ENCODE assay signal across 12 mouse cellular contexts in the genomic region with DNA sequence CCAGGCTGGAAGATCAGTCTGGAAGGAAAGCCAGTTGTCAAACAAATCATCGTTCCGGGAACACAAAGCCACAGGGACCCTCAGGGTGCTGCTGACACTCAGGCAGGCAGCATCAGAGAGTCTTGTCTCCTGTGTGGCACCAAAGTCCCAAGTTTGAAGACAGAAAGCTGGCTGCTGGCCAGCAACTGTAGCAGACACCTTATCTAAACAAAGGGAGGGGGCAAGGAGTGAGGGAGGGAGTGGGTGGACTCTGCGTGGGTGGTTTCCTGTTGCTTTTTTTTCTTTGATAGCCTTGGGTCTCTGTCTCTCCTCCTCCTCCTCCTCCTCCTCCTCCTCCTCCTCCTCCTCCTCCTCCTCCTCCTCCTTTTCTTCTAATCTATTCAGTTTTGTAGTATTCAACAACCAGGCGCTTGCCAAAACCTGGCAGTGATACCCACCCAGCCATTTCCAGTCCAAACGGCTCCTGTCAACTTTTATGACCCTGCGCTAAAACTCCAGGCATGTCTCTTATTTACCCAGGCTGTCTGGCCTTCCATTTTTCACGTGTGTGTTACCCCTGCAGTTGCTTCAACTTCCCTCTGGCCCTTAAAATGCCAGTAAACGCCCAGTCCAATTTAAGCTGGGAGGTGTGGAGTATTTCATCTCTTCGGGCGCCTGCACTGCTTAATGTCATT.
A peak's percentile ranks its signal among the peaks of the same experiment; 100 is the strongest.
DNase-seq lines count a peak whose midpoint lies in the region; ATAC-seq and TF ChIP-seq lines count a peak whose summit lies in the region.
"Had no signal": no experiment of that assay in that cellular context is flagged by ENCODE, and none has a peak within 500 bp of the region (broad histone marks: within the 10 kb centered on the region; RNA-seq: fewer than 3 reads in every experiment).

No protein-coding gene starts in this region.

- H3K9ac ChIP-seq in heart, embryonic 11.5 days (ENCODE audit: low read depth, low read length): no peak overlapping the region
- H3K9ac ChIP-seq: forebrain, embryonic 15.5 days had no signal

- peaks cover 34% of the 10 kb centered on the region for H3K4me1 ChIP-seq in heart, embryonic 10.5 days
- H3K4me1 ChIP-seq in heart, embryonic 11.5 days (ENCODE audit: control insufficient read depth, insufficient read depth, low read length): peaks cover 8% of the 10 kb centered on the region
- H3K4me1 ChIP-seq in lung, adult 2 months (ENCODE audit: control insufficient read depth, insufficient read depth, low read length): peaks cover 8% of the 10 kb centered on the region

- DNase-seq in heart, embryonic 10.5 days (ENCODE audit: low spot score): no peak
- DNase-seq in lung, postnatal 10 days: peak; percentile 25
- DNase-seq in lung, adult 2 months: no peak
- peak; percentile 87 for DNase-seq in MEL-GATA-1-ER (ENCODE audit: extremely low read depth, low read depth)
- no peak for DNase-seq in gastrocnemius, adult 8-10 months (ENCODE audit: low spot score in 2 of 2)
- no peak for DNase-seq in cerebellum, postnatal 36 days
- DNase-seq: cerebellum, adult 9-11 months; heart, postnatal 14 days had no signal

- H3K4me3 ChIP-seq in heart, embryonic 10.5 days: no peak overlapping the region
- no peak overlapping the region for H3K4me3 ChIP-seq in heart, embryonic 11.5 days (ENCODE audit: low read depth, low read length)
- no peak overlapping the region for H3K4me3 ChIP-seq in lung, adult 2 months (replicated peaks; ENCODE audit: extremely low read depth, low read depth, low read length)
- H3K4me3 ChIP-seq: forebrain, embryonic 15.5 days had no signal

- no peaks in the 10 kb centered on the region for H3K9me3 ChIP-seq in heart, embryonic 10.5 days
- no peaks in the 10 kb centered on the region for H3K9me3 ChIP-seq in heart, embryonic 11.5 days (replicated peaks; ENCODE audit: control insufficient read depth, low read length)
- H3K9me3 ChIP-seq: forebrain, embryonic 15.5 days had no signal

- peaks cover 75% of the 10 kb centered on the region for H3K27me3 ChIP-seq in heart, embryonic 10.5 days (ENCODE audit: insufficient read depth, poor library complexity, severe bottlenecking)
- H3K27me3 ChIP-seq in heart, embryonic 11.5 days (ENCODE audit: control insufficient read depth, insufficient read depth, low read length): peaks cover 3% of the 10 kb centered on the region; the same call in 1 of the 2 replicates
- H3K27me3 ChIP-seq: CH12.LX; forebrain, embryonic 15.5 days had no signal

- no peak for TF ChIP-seq POLR2A in lung, adult 2 months (IDR thresholded peaks at IDR 0.05; ENCODE audit: borderline replicate concordance, extremely low read depth, low read depth, low read length)

- 49% methylated on average over 10 of the region's 10 CpGs for WGBS in heart, embryonic 10.5 days
- 42% methylated on average over 9 of the region's 10 CpGs for WGBS in heart, embryonic 11.5 days (ENCODE audit: insufficient replicate concordance)
- WGBS in lung, adult 2 months: 52% methylated on average over 10 of the region's 10 CpGs

- H3K36me3 ChIP-seq in heart, embryonic 10.5 days: no peaks in the 10 kb centered on the region
- no peaks in the 10 kb centered on the region for H3K36me3 ChIP-seq in heart, embryonic 11.5 days (ENCODE audit: control insufficient read depth, insufficient read depth, low read length)
- H3K36me3 ChIP-seq: forebrain, embryonic 15.5 days had no signal

- ATAC-seq in heart, embryonic 11.5 days (replicated peaks; ENCODE audit: insufficient number of reproducible peaks, low FRiP score, low TSS enrichment): no peak
- ATAC-seq in megakaryocyte-erythroid progenitor cell, adult 5-6 weeks (replicated peaks; ENCODE audit: low FRiP score, low TSS enrichment, poor library complexity, severe bottlenecking): peak; percentile 74
- ATAC-seq: forebrain, embryonic 15.5 days had no signal

- H3K4me2 ChIP-seq in heart, embryonic 11.5 days: no peak overlapping the region
- H3K4me2 ChIP-seq: forebrain, embryonic 15.5 days had no signal

- TF ChIP-seq CTCF in lung, adult 2 months (IDR thresholded peaks at IDR 0.05; ENCODE audit: insufficient read depth, low read length): no peak

- peak overlapping the region; percentile 52 for H3K27ac ChIP-seq in heart, embryonic 10.5 days
- no peak overlapping the region for H3K27ac ChIP-seq in heart, embryonic 11.5 days (ENCODE audit: low read depth, low read length)
- H3K27ac ChIP-seq: forebrain, embryonic 15.5 days had no signal

Comparison
In these comparisons a context has a peak if more than half of its experiments do, and no peak if none do; other contexts are left out.
1. DNase-seq: peak in lung, postnatal 10 days (single experiment) and MEL-GATA-1-ER (single experiment); none in heart, embryonic 10.5 days (single experiment), lung, adult 2 months (single experiment), gastrocnemius, adult 8-10 months (0 of 2) and cerebellum, postnatal 36 days (0 of 2).